Mouse (Mus musculus) kidney, adult 2 months (tissue): ENCODE measurements at regions not wholly inside any gene's neighbourhood (a gene's known extent, or its start where the extent isn't known, plus 50 kb on each side); places are given as distances from the start of the nearest gene placed in this dataset.
A peak's percentile ranks its signal among the peaks of the same experiment; 100 is the strongest.

Source experiments
- DNase-seq: peaks from one replicate; pipeline ENCODE4 v3.0.0; 2021
- H3K27ac ChIP-seq: fragments of 200-500 bp; 2 replicates; pipeline ENCODE4 v1.5.1; 2012; ENCODE audit warnings: low read depth, low read length, control low read depth, inconsistent platforms; ENCODE audit not compliant: insufficient read depth
- H3K27me3 ChIP-seq: fragments of 200-500 bp; replicated peaks from 2 replicates; pipeline ENCODE4 v1.6.1; 2012; ENCODE audit warnings: mild to moderate bottlenecking, moderate library complexity, low read length, inconsistent platforms; ENCODE audit not compliant: control insufficient read depth, insufficient read depth
- H3K36me3 ChIP-seq: fragments of 200-500 bp; 2 replicates; pipeline ENCODE4 v1.6.1; 2012; ENCODE audit warnings: mild to moderate bottlenecking, moderate library complexity, low read length, inconsistent platforms; ENCODE audit not compliant: control insufficient read depth, insufficient read depth
- H3K4me1 ChIP-seq: fragments of 200-500 bp; 2 replicates; pipeline ENCODE4 v1.6.1; 2011; ENCODE audit warnings: low read length; ENCODE audit not compliant: control insufficient read depth, insufficient read depth
- H3K4me3 ChIP-seq: fragments of 200-500 bp; 2 replicates; pipeline ENCODE4 v1.5.1; 2011; ENCODE audit warnings: mild to moderate bottlenecking, low read depth, low read length, control low read depth; ENCODE audit not compliant: insufficient read depth
- CTCF ChIP-seq: fragments of 200-500 bp; conservative IDR thresholded peaks from 2 replicates; pipeline ENCODE4 v1.5.1; 2011; ENCODE audit warnings: low read depth, mild to moderate bottlenecking, control low read depth, low read length, moderate library complexity, mixed read lengths; ENCODE audit not compliant: insufficient read depth, insufficient read length
- POLR2A ChIP-seq: fragments of 200-500 bp; IDR thresholded peaks from one replicate; pipeline ENCODE4 v1.6.1; 2011; ENCODE audit warnings: low read depth, low read length, control low read depth
- WGBS: fragments of 180-500 bp; shearing (Covaris S2); methylation state at CpG from one replicate; pipeline ENCODE4 v1.1.7; 2018; 5-methylcytosine and 5-hydroxymethylcytosine counted together

GRCm38 (mm10) chr3:139888537-139888936 lies 683.0 kb downstream of the Stpg2 start:
- H3K36me3 ChIP-seq = no peaks in the 10 kb centered on the region
- TF ChIP-seq POLR2A (no peak), CTCF (no peak)
- no peaks in the 10 kb centered on the region for H3K27me3 ChIP-seq
- 74% methylated on average over 1 of the region's 1 CpGs for WGBS
- no peak overlapping the region for H3K27ac ChIP-seq
- H3K4me1 ChIP-seq = no peaks in the 10 kb centered on the region
- no peak for DNase-seq
- H3K4me3 ChIP-seq = no peak overlapping the region

GRCm38 (mm10) chr3:139890186-139890585 lies 684.7 kb downstream of the Stpg2 start:
- DNase-seq = no peak
- H3K4me3 ChIP-seq = no peak overlapping the region
- no peaks in the 10 kb centered on the region for H3K27me3 ChIP-seq
- H3K27ac ChIP-seq = no peak overlapping the region
- 61% methylated on average over 2 of the region's 2 CpGs for WGBS
- H3K36me3 ChIP-seq = no peaks in the 10 kb centered on the region
- H3K4me1 ChIP-seq = no peaks in the 10 kb centered on the region
- TF ChIP-seq CTCF = no peak
- TF ChIP-seq POLR2A = no peak

- Histone ChIP-seq H3K4me3 (no peak overlapping the region), H3K36me3 (no peaks in the 10 kb centered on the region), H3K27me3 (no peaks in the 10 kb centered on the region), H3K27ac (no peak overlapping the region), H3K4me1 (no peaks in the 10 kb centered on the region)
- 84% methylated on average over 5 of the region's 5 CpGs for WGBS
- no peak for TF ChIP-seq CTCF
- no peak for TF ChIP-seq POLR2A
- no peak for DNase-seq
Measured at GRCm38 (mm10) chr3:139897894-139898293, 692.4 kb downstream of the Stpg2 start.

- Histone ChIP-seq H3K4me3 (no peak overlapping the region), H3K27ac (no peak overlapping the region), H3K36me3 (no peaks in the 10 kb centered on the region), H3K27me3 (no peaks in the 10 kb centered on the region), H3K4me1 (no peaks in the 10 kb centered on the region)
- no peak for DNase-seq
- 52% methylated on average over 5 of the region's 5 CpGs for WGBS
- TF ChIP-seq CTCF = no peak
- TF ChIP-seq POLR2A = no peak
Measured at GRCm38 (mm10) chr3:139899213-139899612, 693.7 kb downstream of the Stpg2 start.

- Histone ChIP-seq H3K27ac (no peak overlapping the region), H3K27me3 (no peaks in the 10 kb centered on the region), H3K4me1 (no peaks in the 10 kb centered on the region), H3K4me3 (no peak overlapping the region), H3K36me3 (no peaks in the 10 kb centered on the region)
- 16% methylated on average over 2 of the region's 2 CpGs for WGBS
- peak; percentile 5 for DNase-seq
- TF ChIP-seq CTCF = no peak
Measured at GRCm38 (mm10) chr3:139913639-139914330, 708.3 kb downstream of the Stpg2 start.

- Histone ChIP-seq H3K36me3 (no peaks in the 10 kb centered on the region), H3K27ac (no peak overlapping the region), H3K4me3 (no peak overlapping the region), H3K27me3 (no peaks in the 10 kb centered on the region), H3K4me1 (no peaks in the 10 kb centered on the region)
- TF ChIP-seq CTCF (no peak), POLR2A (no peak)
- WGBS = 63% methylated on average over 3 of the region's 3 CpGs
- no peak for DNase-seq
Measured at GRCm38 (mm10) chr3:139922267-139922666, 716.8 kb downstream of the Stpg2 start.

GRCm38 (mm10) chr3:139933039-139933438 lies 727.5 kb downstream of the Stpg2 start:
- no peak overlapping the region for H3K27ac ChIP-seq
- WGBS = 84% methylated on average over 4 of the region's 4 CpGs
- no peaks in the 10 kb centered on the region for H3K4me1 ChIP-seq

GRCm38 (mm10) chr3:139946209-139946608 lies 740.7 kb downstream of the Stpg2 start:
- Histone ChIP-seq H3K36me3 (no peaks in the 10 kb centered on the region), H3K4me3 (no peak overlapping the region), H3K27ac (no peak overlapping the region), H3K27me3 (no peaks in the 10 kb centered on the region), H3K4me1 (no peaks in the 10 kb centered on the region)
- no peak for TF ChIP-seq POLR2A
- no peak for TF ChIP-seq CTCF
- no peak for DNase-seq
- WGBS = 92% methylated on average over 2 of the region's 2 CpGs

More at GRCm38 (mm10) chr3:139933039-139933438, 727.5 kb downstream of the Stpg2 start:
- TF ChIP-seq POLR2A (no peak), CTCF (no peak)
- no peaks in the 10 kb centered on the region for H3K36me3 ChIP-seq
- no peak for DNase-seq
- H3K4me3 ChIP-seq = no peak overlapping the region
- H3K27me3 ChIP-seq = no peaks in the 10 kb centered on the region
